Mouse (Mus musculus): ENCODE data around the gene Arhgap25. TPM values are rescaled to one million over a fixed set of nuclear protein-coding genes. Genes with fewer than 3 reads are reported as not detected.

Gene Arhgap25
- polyA plus RNA-seq, 1 experiment from 2014 or later = 1.9 TPM

DNA sequence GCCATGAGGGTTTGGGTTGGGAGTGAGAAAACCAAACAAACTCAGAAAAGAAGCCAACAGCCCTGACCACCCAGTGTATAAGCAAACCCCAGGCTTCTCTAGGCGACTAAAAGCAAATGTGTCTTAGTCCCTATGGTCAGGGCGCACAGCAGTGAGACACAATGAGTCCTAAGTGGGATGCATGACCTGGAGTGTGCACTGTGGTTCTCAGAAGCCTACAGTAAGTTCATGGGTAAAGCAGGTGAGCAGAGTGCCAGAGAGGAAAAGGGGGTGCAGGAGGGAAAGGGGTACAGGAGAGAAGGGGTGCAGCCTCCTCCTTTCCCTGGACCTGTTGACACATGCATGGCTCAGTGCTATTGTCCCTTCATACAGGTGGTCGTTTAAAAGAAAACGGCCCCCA, 18.7 kb downstream of the Arhgap25 start:
- Histone ChIP-seq H3K4me3 (no peak overlapping the region), H3K36me3 (replicated peaks) (no peaks in the 10 kb centered on the region), H3K4me1 (no peaks in the 10 kb centered on the region), H3K27ac (no peak overlapping the region), H3K4me2 (no peak overlapping the region), H3K9me3 (no peaks in the 10 kb centered on the region), H3K9ac (no peak overlapping the region), H3K27me3 (replicated peaks) (no peaks in the 10 kb centered on the region)
- ATAC-seq (replicated peaks) = no peak
- 83% methylated on average over 4 of the region's 4 CpGs for WGBS

DNA sequence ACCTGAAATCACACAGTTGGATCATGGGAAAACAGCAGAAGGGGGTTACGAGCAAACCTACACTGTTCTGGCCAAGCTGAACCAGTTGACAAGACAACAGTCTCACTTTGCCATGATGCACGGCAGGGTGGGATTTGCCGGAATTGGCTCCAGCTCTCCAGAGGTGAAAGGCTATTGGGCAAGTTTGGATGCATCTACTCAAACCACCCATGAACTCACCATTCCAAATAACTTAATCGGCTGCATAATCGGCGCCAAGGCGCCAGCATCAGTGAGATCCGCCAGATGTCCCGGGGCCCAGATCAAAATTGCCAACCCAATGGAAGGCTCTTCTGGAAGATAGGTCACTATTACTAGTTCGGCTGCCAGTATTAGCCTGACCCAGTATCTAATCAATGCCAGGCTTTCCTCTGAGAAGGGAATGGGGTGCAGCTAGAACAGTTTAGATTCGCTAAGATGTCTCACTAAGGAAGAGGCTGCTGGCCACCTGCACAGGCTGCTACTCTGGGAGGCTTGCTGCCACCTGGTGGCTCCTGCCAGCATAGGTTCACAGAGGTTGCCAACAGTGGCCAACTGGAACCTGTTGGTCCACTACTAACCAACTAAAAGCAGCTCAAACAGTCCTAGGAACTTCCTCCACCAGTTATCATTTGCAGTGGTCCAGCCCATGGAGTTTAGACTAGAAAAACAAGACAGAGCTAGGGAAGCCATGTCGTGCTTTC, 19.9 kb downstream of the Arhgap25 start:
- no peak for ATAC-seq (replicated peaks)
- no peak overlapping the region for H3K4me3 ChIP-seq
- H3K27ac ChIP-seq = no peak overlapping the region
- H3K9ac ChIP-seq = no peak overlapping the region
- no peaks in the 10 kb centered on the region for H3K9me3 ChIP-seq
- no peak overlapping the region for H3K4me2 ChIP-seq
- WGBS = 74% methylated on average over 12 of the region's 12 CpGs
- H3K4me1 ChIP-seq = no peaks in the 10 kb centered on the region
- H3K27me3 ChIP-seq (replicated peaks) = no peaks in the 10 kb centered on the region
- H3K36me3 ChIP-seq (replicated peaks) = no peaks in the 10 kb centered on the region

DNA sequence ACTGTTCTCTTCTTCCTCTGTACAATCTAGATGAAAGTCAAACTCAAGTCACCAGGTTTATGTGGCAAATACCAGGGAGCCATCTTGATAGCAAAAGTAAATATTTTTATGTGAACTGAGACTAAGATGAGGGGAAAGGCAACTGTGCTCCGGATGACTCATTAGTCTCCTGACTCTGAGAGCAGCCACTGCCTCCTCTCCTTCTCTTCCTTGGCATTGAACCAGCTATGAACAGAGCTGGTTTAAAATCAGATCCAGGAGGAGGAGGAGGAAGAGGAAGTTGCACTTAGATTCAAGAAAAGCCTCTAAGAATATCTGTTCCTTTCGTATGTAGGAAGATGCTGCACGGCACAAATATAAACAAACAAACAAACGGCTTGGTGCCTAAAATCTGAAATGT, 22.1 kb downstream of the Arhgap25 start:
- no peak overlapping the region for H3K4me3 ChIP-seq
- no peak overlapping the region for H3K4me2 ChIP-seq
- no peaks in the 10 kb centered on the region for H3K27me3 ChIP-seq (replicated peaks)
- no peak overlapping the region for H3K27ac ChIP-seq
- WGBS = 78% methylated on average over 4 of the region's 4 CpGs
- no peaks in the 10 kb centered on the region for H3K4me1 ChIP-seq
- no peaks in the 10 kb centered on the region for H3K9me3 ChIP-seq
- H3K36me3 ChIP-seq (replicated peaks) = no peaks in the 10 kb centered on the region
- no peak for ATAC-seq (replicated peaks)
- no peak overlapping the region for H3K9ac ChIP-seq

DNA sequence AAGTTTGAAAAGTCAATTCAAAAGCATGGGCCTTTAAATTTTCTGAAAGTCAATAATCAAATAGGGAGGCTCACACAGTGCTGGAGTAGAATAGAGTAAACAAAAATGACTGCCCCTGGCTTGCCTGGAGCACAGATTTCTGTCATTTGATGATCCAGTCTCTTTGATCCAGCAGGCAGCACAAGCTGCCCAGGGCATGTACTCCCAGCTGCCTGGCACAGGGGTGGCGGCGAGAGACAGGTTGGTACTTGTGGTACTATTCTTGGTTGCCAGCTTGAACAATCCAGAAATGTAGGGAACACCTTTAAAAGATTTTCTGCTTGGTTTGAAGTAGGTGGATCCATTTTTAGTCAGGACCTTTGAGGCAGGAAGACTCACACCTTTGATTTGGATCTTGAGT, 23.3 kb downstream of the Arhgap25 start:
- Histone ChIP-seq H3K4me3 (no peak overlapping the region), H3K36me3 (replicated peaks) (no peaks in the 10 kb centered on the region), H3K4me2 (no peak overlapping the region), H3K27ac (no peak overlapping the region), H3K27me3 (replicated peaks) (no peaks in the 10 kb centered on the region), H3K9me3 (no peaks in the 10 kb centered on the region), H3K4me1 (no peaks in the 10 kb centered on the region), H3K9ac (no peak overlapping the region)
- ATAC-seq (replicated peaks) = no peak
- WGBS = 92% methylated on average over 2 of the region's 2 CpGs

DNA sequence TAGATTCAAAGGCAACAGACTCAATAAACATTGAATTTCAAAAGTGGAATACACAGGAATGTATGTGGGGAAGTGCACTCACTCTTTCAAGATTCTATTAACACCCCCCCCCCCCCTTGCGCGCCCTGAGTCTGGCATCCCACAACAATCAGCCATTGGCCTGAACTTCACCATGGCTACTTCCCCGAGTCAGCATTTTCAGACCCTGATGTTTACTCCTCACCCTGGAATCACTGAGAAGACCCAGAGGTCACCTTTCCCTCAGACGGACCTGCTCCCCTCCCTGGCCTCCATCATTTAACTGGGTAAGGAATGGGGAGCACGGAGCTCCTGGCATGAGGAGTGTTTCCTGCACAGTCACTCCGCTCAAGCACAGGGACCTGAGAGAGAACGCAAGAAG, 28.2 kb downstream of the Arhgap25 start:
- ATAC-seq (replicated peaks) = no peak
- 72% methylated on average over 7 of the region's 7 CpGs for WGBS
- Histone ChIP-seq H3K27me3 (replicated peaks) (no peaks in the 10 kb centered on the region), H3K9ac (no peak overlapping the region), H3K9me3 (no peaks in the 10 kb centered on the region), H3K4me3 (no peak overlapping the region), H3K4me2 (no peak overlapping the region), H3K27ac (no peak overlapping the region), H3K36me3 (replicated peaks) (no peaks in the 10 kb centered on the region), H3K4me1 (no peaks in the 10 kb centered on the region)

DNA sequence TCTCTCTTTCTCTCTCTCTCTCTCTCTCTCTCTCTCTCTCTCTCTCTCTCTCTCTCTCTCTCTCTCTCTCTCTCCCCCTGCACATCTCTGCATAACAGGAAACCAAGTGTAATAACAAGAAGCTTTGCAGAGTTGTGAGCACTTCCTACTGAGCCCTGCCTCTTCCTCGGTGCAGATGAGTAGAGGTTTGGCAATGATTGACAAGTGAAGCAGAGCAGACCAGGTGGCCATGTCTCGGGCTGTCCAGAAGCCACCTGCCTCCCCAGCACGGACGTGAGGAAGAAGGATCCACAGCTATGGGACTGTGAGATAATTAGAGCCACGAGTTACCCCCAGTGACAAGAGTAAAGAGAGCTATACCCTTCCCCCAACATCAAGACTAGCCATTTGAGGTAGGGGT, 29.1 kb downstream of the Arhgap25 start:
- no peaks in the 10 kb centered on the region for H3K36me3 ChIP-seq (replicated peaks)
- no peak overlapping the region for H3K4me3 ChIP-seq
- H3K27ac ChIP-seq = no peak overlapping the region
- ATAC-seq (replicated peaks) = no peak
- H3K4me2 ChIP-seq = no peak overlapping the region
- 68% methylated on average over 5 of the region's 5 CpGs for WGBS
- no peaks in the 10 kb centered on the region for H3K4me1 ChIP-seq
- no peaks in the 10 kb centered on the region for H3K27me3 ChIP-seq (replicated peaks)
- H3K9ac ChIP-seq = no peak overlapping the region
- H3K9me3 ChIP-seq = no peaks in the 10 kb centered on the region

DNA sequence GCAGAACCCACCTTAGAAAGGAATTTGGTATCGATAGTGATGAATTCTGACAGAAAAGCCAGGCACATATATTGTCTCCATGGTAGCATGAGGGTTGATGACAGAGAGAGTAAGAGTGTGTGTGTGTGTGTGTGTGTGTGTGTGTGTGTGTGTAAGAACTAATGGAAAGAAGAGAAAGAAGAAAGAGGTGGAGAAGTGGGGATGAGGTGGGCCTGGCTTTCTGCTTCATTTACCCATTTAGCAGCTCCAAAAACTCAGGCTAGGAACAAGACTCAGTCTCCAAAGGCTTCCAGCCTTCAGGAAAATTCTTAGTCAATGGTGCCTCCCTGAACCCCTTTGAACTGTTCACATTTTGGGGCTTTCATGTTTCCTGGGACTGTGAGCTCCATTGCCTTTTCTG, 29.5 kb downstream of the Arhgap25 start:
- no peaks in the 10 kb centered on the region for H3K4me1 ChIP-seq
- no peak overlapping the region for H3K4me3 ChIP-seq
- no peaks in the 10 kb centered on the region for H3K9me3 ChIP-seq
- WGBS = 93% methylated on average over 1 of the region's 1 CpGs
- H3K9ac ChIP-seq = no peak overlapping the region
- H3K27ac ChIP-seq = no peak overlapping the region
- H3K4me2 ChIP-seq = no peak overlapping the region
- no peak for ATAC-seq (replicated peaks)
- H3K36me3 ChIP-seq (replicated peaks) = no peaks in the 10 kb centered on the region
- no peaks in the 10 kb centered on the region for H3K27me3 ChIP-seq (replicated peaks)

DNA sequence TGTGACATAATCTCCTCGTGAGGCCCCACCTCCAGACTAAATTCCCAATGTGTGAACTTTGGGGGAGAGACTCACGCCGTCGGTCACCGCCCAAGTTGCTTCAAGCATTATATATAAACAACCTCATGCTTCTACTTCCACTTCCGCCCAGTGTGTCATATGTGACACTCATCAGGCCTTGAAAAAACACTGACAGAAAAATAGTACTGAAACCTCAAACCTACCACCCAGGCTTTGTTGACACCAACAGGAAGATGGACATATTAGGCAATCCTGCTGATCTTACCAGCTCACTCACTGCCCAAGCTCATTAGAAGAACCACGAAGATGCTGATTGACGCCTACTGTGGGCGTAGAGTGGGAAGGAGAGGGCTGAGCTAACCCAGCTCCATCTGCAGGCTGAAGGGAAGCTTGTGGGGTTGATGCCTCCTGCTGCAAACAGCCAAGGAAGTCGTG, 30.2 kb downstream of the Arhgap25 start:
- 73% methylated on average over 10 of the region's 10 CpGs for WGBS
- H3K9ac ChIP-seq = no peak overlapping the region
- no peak overlapping the region for H3K4me3 ChIP-seq
- no peak overlapping the region for H3K4me2 ChIP-seq
- H3K9me3 ChIP-seq = no peaks in the 10 kb centered on the region
- H3K4me1 ChIP-seq = no peaks in the 10 kb centered on the region
- H3K36me3 ChIP-seq (replicated peaks) = no peaks in the 10 kb centered on the region
- H3K27ac ChIP-seq = no peak overlapping the region
- no peak for ATAC-seq (replicated peaks)
- H3K27me3 ChIP-seq (replicated peaks) = no peaks in the 10 kb centered on the region

DNA sequence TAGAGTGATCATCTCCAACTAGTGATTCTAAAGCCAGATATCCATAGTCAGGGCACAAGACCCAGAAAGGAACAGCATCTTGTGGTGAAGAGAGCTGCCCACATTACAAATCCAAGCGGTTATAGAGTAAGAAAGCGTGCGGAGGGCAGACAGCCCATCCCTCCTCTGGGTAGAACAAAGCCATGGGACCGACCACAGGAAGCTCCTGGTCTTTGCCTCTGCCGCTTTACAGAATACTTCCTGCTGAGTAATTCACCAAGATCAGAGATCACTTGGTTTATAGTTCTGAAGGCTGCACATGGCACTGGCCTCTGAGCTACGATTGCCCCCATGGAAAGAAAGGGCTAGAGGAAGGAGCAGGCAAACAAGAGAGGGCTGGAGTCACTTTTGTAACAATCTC, 30.6 kb downstream of the Arhgap25 start:
- H3K4me1 ChIP-seq = no peaks in the 10 kb centered on the region
- H3K9me3 ChIP-seq = no peaks in the 10 kb centered on the region
- H3K4me2 ChIP-seq = no peak overlapping the region
- no peak overlapping the region for H3K4me3 ChIP-seq
- ATAC-seq (replicated peaks) = no peak
- H3K36me3 ChIP-seq (replicated peaks) = no peaks in the 10 kb centered on the region
- WGBS = 53% methylated on average over 6 of the region's 6 CpGs
- no peak overlapping the region for H3K9ac ChIP-seq
- H3K27me3 ChIP-seq (replicated peaks) = no peaks in the 10 kb centered on the region
- H3K27ac ChIP-seq = no peak overlapping the region

DNA sequence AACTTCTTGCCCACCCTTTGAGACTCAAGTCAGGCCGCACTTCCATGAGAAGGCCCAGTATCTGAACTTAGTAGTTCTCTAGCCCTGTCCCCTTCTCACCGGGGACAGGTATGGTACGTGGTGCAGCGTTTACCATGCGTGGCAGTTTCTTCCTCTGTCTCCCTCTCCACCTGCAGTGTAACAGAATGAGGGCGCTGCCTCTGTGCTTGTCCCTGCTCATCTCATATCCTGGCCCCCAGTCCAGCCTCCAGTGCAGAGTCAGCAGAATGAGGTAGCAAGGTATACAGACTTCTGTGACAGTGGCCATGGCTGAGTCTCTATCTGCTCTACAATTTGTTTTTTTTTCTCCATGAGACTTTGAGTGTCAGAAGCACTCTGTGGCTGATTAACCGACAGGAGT, 32.4 kb downstream of the Arhgap25 start:
- Histone ChIP-seq H3K27me3 (replicated peaks) (no peaks in the 10 kb centered on the region), H3K4me2 (no peak overlapping the region), H3K9me3 (no peaks in the 10 kb centered on the region), H3K27ac (no peak overlapping the region), H3K4me3 (no peak overlapping the region), H3K4me1 (no peaks in the 10 kb centered on the region), H3K9ac (no peak overlapping the region), H3K36me3 (replicated peaks) (no peaks in the 10 kb centered on the region)
- WGBS = 87% methylated on average over 7 of the region's 7 CpGs
- ATAC-seq (replicated peaks) = no peak

DNA sequence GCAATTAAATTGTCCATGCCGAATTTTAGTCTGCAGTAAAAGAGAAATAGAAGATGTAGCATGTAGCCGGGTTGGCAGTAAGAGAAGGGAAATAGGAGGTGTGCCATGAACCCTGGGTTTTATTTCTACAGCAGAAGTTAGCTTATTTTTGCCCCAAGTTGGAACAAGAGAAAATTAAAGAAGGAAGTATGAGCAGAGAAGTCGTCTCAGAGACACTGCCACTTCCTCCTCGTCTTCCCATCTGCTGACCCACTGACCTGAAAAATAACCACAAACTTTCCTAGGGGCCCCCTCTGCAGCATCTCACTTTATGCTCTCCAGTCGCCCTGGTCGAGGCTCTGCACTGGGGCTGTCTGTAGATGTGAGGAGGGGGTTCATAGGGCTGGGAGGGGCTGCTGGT, 33.3 kb downstream of the Arhgap25 start:
- H3K4me2 ChIP-seq = no peak overlapping the region
- no peak overlapping the region for H3K9ac ChIP-seq
- no peaks in the 10 kb centered on the region for H3K36me3 ChIP-seq (replicated peaks)
- ATAC-seq (replicated peaks) = no peak
- H3K27ac ChIP-seq = no peak overlapping the region
- no peaks in the 10 kb centered on the region for H3K27me3 ChIP-seq (replicated peaks)
- WGBS = 75% methylated on average over 6 of the region's 6 CpGs
- H3K4me1 ChIP-seq = no peaks in the 10 kb centered on the region
- no peak overlapping the region for H3K4me3 ChIP-seq
- H3K9me3 ChIP-seq = no peaks in the 10 kb centered on the region

DNA sequence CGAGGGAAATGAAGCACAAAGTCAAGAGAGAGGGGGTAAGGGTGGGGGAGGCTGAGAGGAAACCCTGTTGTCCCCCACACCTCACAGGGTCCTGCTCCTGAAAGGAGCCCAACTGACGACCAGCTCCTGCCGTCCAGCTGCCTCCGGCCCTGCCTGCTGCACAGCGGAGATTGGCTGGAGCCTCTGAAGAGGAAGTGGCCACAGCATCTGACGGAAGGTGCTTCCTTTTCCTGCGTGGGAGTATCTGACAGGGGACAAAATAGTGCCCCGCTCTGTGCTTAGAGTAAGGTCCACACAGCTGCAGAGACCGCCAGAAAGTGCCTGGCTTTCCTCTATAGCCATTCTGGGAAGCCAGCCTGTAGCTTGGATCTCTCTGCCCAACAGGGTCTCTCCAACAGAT, 36.9 kb downstream of the Arhgap25 start:
- 82% methylated on average over 9 of the region's 9 CpGs for WGBS
- H3K9me3 ChIP-seq = no peaks in the 10 kb centered on the region
- no peaks in the 10 kb centered on the region for H3K27me3 ChIP-seq (replicated peaks)
- no peak for ATAC-seq (replicated peaks)
- H3K4me3 ChIP-seq = no peak overlapping the region
- no peaks in the 10 kb centered on the region for H3K4me1 ChIP-seq
- H3K4me2 ChIP-seq = no peak overlapping the region
- no peak overlapping the region for H3K9ac ChIP-seq
- H3K27ac ChIP-seq = no peak overlapping the region
- no peaks in the 10 kb centered on the region for H3K36me3 ChIP-seq (replicated peaks)

DNA sequence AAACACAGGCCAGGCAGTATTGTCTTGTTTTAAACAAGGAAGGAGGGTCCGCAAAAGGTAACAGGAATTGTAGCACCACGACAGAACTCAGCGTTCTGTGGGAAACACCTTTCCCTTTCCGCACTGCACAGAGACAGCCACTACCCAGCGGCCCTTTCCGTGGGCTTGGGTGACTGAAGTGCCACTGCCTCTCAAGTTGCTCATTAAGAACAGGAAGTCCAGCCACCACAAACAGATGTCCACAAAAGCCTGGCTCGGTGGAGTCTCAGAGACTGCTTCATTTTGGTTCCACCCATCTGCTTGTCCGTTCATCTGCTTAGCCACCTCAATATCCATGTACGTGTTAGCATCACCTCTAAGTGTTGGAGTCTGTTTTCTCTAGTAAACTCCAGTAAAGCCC, 38.7 kb downstream of the Arhgap25 start:
- ATAC-seq (replicated peaks) = no peak
- Histone ChIP-seq H3K27ac (no peak overlapping the region), H3K36me3 (replicated peaks) (no peaks in the 10 kb centered on the region), H3K4me3 (no peak overlapping the region), H3K4me1 (no peaks in the 10 kb centered on the region), H3K27me3 (replicated peaks) (no peaks in the 10 kb centered on the region), H3K4me2 (no peak overlapping the region), H3K9ac (no peak overlapping the region), H3K9me3 (no peaks in the 10 kb centered on the region)
- 85% methylated on average over 9 of the region's 9 CpGs for WGBS
